Mouse (Mus musculus): Measurements from ENCODE around the gene Rflna.
A peak's percentile ranks its signal among the peaks of the same experiment; 100 is the strongest.

Rflna gene

GRCm38 (mm10) chr5:125052237-125052602 lies 49.2 kb downstream of the Rflna start:
- no peak for DNase-seq (ENCODE audit: low read depth, low spot score)

GRCm38 (mm10) chr5:125052603-125053488 lies 49.8 kb downstream of the Rflna start:
- no peak for DNase-seq (ENCODE audit: low read depth, low spot score)

GRCm38 (mm10) chr5:125053661-125054060 lies 50.6 kb downstream of the Rflna start:
- DNase-seq (ENCODE audit: low read depth, low spot score) = no peak

- DNase-seq (ENCODE audit: low read depth, low spot score) = no peak
Observed at GRCm38 (mm10) chr5:125055901-125056300, 52.9 kb downstream of the Rflna start.

- DNase-seq (ENCODE audit: low read depth, low spot score) = no peak
Observed at GRCm38 (mm10) chr5:125056331-125056695, 53.3 kb downstream of the Rflna start.

- peak; percentile 68 for DNase-seq (ENCODE audit: low read depth, low spot score)
Observed at GRCm38 (mm10) chr5:125056696-125057554, 53.9 kb downstream of the Rflna start.

GRCm38 (mm10) chr5:125057555-125058266 lies 54.7 kb downstream of the Rflna start:
- DNase-seq (ENCODE audit: low read depth, low spot score) = no peak

GRCm38 (mm10) chr5:125058267-125058668 lies 55.2 kb downstream of the Rflna start:
- no peak for DNase-seq (ENCODE audit: low read depth, low spot score)
